Mouse (Mus musculus): Measurements from ENCODE around the gene Mrto4. TPM values are rescaled to one million over a fixed set of nuclear protein-coding genes. Genes with fewer than 3 reads are reported as not detected.

Mrto4 gene
- total RNA-seq (2012; rRNA removed) (195 and 249 TPM in 2 replicates), total RNA-seq (2014; rRNA removed) (176 and 190 TPM in 2 replicates), polyA plus RNA-seq (2012; ENCODE audit: insufficient read length, low read depth) (225 and 275 TPM in 2 replicates)

GRCm38 (mm10) chr4:139351931-139352711 lies at the start of gene Mrto4, which contains the start of the genes Emc1 and Ubr4:
Gene Mrto4, minus strand, starts transcription at chr4:139352576.
Gene Emc1, plus strand, starts transcription at chr4:139352587.
Gene Ubr4, plus strand, starts transcription at chr4:139352609.
- no peaks in the 10 kb centered on the region for H3K27me3 ChIP-seq (replicated peaks)
- peak within 1 kb of the TSS; percentile 97 for H3K4me2 ChIP-seq (ENCODE audit: insufficient read depth, low read depth, poor library complexity, severe bottlenecking)
- no peaks in the 10 kb centered on the region for H3K9me3 ChIP-seq (replicated peaks; ENCODE audit: low read length)
- H3K79me2 ChIP-seq (replicated peaks; ENCODE audit: control insufficient read depth, extremely low read depth, insufficient read depth, poor library complexity, severe bottlenecking): peaks cover 25% of the 10 kb centered on the region
- H3K9ac ChIP-seq (ENCODE audit: insufficient read depth, low read depth): peak within 1 kb of the TSS; percentile 78
- H3K4me1 ChIP-seq (ENCODE audit: control insufficient read depth in 1 of 2, insufficient read depth in 2 of 2): peaks cover 4 to 24% of the 10 kb centered on the region in 2 experiments; a peak in 3 of 4 replicates
- TF ChIP-seq POLR2A (IDR thresholded peaks at IDR 0.05; ENCODE audit: low read depth, low read length) (peak; percentile 93), SMC3 (IDR thresholded peaks at IDR 0.05; ENCODE audit: low read depth, low read length) (no peak), NRF1 (IDR thresholded peaks at IDR 0.05; ENCODE audit: low read depth, low read length) (no peak), ETS1 (conservative IDR thresholded peaks at IDR 0.05; ENCODE audit: low read depth, low read length) (no peak), MXI1 (IDR thresholded peaks at IDR 0.05; ENCODE audit: low read depth, low read length) (peak; percentile 98), MAX (IDR thresholded peaks at IDR 0.05; ENCODE audit: low read length) (peak; percentile 98), MAFK (IDR thresholded peaks at IDR 0.05; ENCODE audit: insufficient replicate concordance, low read length) (no peak), MAZ (IDR thresholded peaks at IDR 0.05; ENCODE audit: low read depth, low read length) (no peak), RCOR1 (conservative IDR thresholded peaks at IDR 0.05; ENCODE audit: low read depth, low read length) (peak; percentile 60; the same call in 1 of the 2 replicates), MYC (IDR thresholded peaks at IDR 0.05; ENCODE audit: low read depth, low read length) (peak; percentile 85; the same call in 1 of the 2 replicates), JUN (IDR thresholded peaks at IDR 0.05; ENCODE audit: insufficient read depth, low read depth, low read length) (no peak), ZKSCAN1 (IDR thresholded peaks at IDR 0.05; ENCODE audit: borderline replicate concordance, low read depth, low read length) (no peak), ZC3H11A (IDR thresholded peaks at IDR 0.05; ENCODE audit: low read depth, low read length) (no peak), KAT2A (IDR thresholded peaks at IDR 0.05; ENCODE audit: insufficient replicate concordance, low read length) (peak; percentile 79; the same call in 1 of the 2 replicates), SIN3A (IDR thresholded peaks at IDR 0.05; ENCODE audit: low read length) (peak; percentile 89), IRF4 (IDR thresholded peaks at IDR 0.05; ENCODE audit: low read depth, low read length) (peak; percentile 44; the same call in 1 of the 2 replicates), USF2 (conservative IDR thresholded peaks at IDR 0.05; ENCODE audit: low read depth, low read length) (no peak), HCFC1 (IDR thresholded peaks at IDR 0.05; ENCODE audit: low read depth, low read length) (peak; percentile 88), GABPA (IDR thresholded peaks at IDR 0.05; ENCODE audit: insufficient replicate concordance, low read depth, low read length) (no peak), UBTF (IDR thresholded peaks at IDR 0.05; ENCODE audit: low read depth, low read length) (no peak), RAD21 (IDR thresholded peaks at IDR 0.05; ENCODE audit: low read depth, low read length) (no peak), CHD2 (IDR thresholded peaks at IDR 0.05; ENCODE audit: low read length) (peak; percentile 39; the same call in 1 of the 2 replicates), ZNF384 (IDR thresholded peaks at IDR 0.05; ENCODE audit: low read depth, low read length) (no peak), USF1 (IDR thresholded peaks at IDR 0.05; ENCODE audit: low read depth, low read length) (peak; percentile 41), PAX5 (IDR thresholded peaks at IDR 0.05; ENCODE audit: low read length) (no peak), TBP (conservative IDR thresholded peaks at IDR 0.05; ENCODE audit: low read depth, low read length) (peak; percentile 78), ELF1 (IDR thresholded peaks at IDR 0.05; ENCODE audit: low read depth, low read length) (peak; percentile 72), CHD1 (IDR thresholded peaks at IDR 0.05; ENCODE audit: low read depth, low read length) (no peak), CTCF (conservative IDR thresholded peaks at IDR 0.05 in 1 of 2, IDR thresholded peaks at IDR 0.05 in 1 of 2; ENCODE audit: low read depth in 2 of 2, low read length in 2 of 2) (no peak), JUND (conservative IDR thresholded peaks at IDR 0.05; ENCODE audit: low read depth, low read length) (no peak), TCF12 (IDR thresholded peaks at IDR 0.05; ENCODE audit: low read depth, low read length) (peak; percentile 91), BHLHE40 (IDR thresholded peaks at IDR 0.05; ENCODE audit: low read depth, low read length) (peak; percentile 97), EP300 (IDR thresholded peaks at IDR 0.05; ENCODE audit: low read length) (no peak), ZMIZ1 (IDR thresholded peaks at IDR 0.05; ENCODE audit: low read depth, low read length) (0 out of 2 replicates have a peak, but pooled peaks have one; percentile 21), NELFE (IDR thresholded peaks at IDR 0.05; ENCODE audit: low read depth, low read length) (peak; percentile 91), MEF2A (IDR thresholded peaks at IDR 0.05; ENCODE audit: borderline replicate concordance, low read depth, low read length) (no peak), POLR2AphosphoS2 (IDR thresholded peaks at IDR 0.05; ENCODE audit: low read depth, low read length) (no peak), E2F4 (IDR thresholded peaks at IDR 0.05; ENCODE audit: insufficient replicate concordance, low read depth, low read length) (0 out of 2 replicates have a peak, but pooled peaks have one; percentile 25)
- H3K4me3 ChIP-seq (replicated peaks in 1 of 3; ENCODE audit: low read depth in 2 of 3, low read length in 2 of 3, poor library complexity in 1 of 3): peak within 1 kb of the TSS; percentile 60 to 97 (median 92)
- dilution Hi-C loops (cut with MboI; ENCODE audit: extremely low pct_ligation_motif_present, extremely low pct_unique_long_range_greater_than_20kb, low sequenced_read_pairs) (no loop called here), in situ Hi-C loops (cut with MboI; ENCODE audit: low pct_ligation_motif_present, low pct_unique_long_range_greater_than_20kb, low sequenced_read_pairs) (no loop called here)
- peak; percentile 77 for DNase-seq (ENCODE audit: extremely low read depth)
- H3K36me3 ChIP-seq (replicated peaks in 1 of 2; ENCODE audit: control insufficient read depth in 1 of 2, insufficient read depth in 1 of 2, low read length in 1 of 2): peaks cover 37 to 62% of the 10 kb centered on the region in 2 experiments
- peak within 1 kb of the TSS; percentile 73 for H3K27ac ChIP-seq (ENCODE audit: insufficient read depth, low read depth)
